ENCODE assay signal across 9 mouse cellular contexts in the genomic region with DNA sequence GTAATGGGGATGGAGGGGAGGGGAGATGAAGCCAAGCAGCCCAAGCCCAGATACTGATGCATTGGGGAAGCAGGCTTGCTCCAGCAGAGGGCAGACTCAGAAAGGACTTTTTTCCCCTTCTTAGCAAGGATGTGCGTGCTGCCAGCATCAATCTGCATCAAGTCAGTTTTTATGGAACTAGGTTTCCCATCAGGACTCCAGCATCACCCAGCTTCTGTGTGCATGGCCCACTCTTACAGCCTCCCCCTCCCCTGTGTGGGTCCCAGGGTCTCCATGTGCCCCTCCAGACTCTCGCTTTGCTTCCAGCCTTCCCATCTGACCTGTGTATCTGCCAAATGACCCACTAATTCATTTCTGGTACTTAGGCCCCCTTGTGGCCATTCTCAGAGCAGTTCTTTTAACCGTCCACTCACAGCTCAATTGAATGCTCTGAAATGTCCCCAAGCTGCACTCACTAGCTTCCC.
DNase-seq lines count a peak whose midpoint lies in the region; ATAC-seq and TF ChIP-seq lines count a peak whose summit lies in the region.
"Had no signal": no experiment of that assay in that cellular context is flagged by ENCODE, and none has a peak within 500 bp of the region (broad histone marks: within the 10 kb centered on the region; RNA-seq: fewer than 3 reads in every experiment).

No protein-coding gene starts in this region.

- no peaks in the 10 kb centered on the region for H3K27me3 ChIP-seq in lung, embryonic 14.5 days (ENCODE audit: insufficient read depth, low read length)
- H3K27me3 ChIP-seq: liver, embryonic 13.5 days had no signal

- peak; percentile 69 for TF ChIP-seq CTCF in lung, embryonic 14.5 days (IDR thresholded peaks at IDR 0.05; ENCODE audit: low read depth)

- intact Hi-C loops in heart, postnatal 10 days (cut with DNase I) = loop anchor here (5.0 to 10.0 kb wide), 3 partner anchors 73 to 720 kb away; no protein-coding TSS in a partner anchor

- no peaks in the 10 kb centered on the region for H3K9me3 ChIP-seq in lung, embryonic 14.5 days (ENCODE audit: low read depth, low read length)
- H3K9me3 ChIP-seq: liver, embryonic 13.5 days had no signal

- no peaks in the 10 kb centered on the region for H3K36me3 ChIP-seq in lung, embryonic 14.5 days (ENCODE audit: insufficient read depth)
- H3K36me3 ChIP-seq: liver, embryonic 13.5 days had no signal

- no peak overlapping the region for H3K4me3 ChIP-seq in lung, embryonic 14.5 days (ENCODE audit: low read depth, low read length)
- H3K4me3 ChIP-seq: liver, embryonic 13.5 days had no signal

- peak; percentile 13; the same call in 1 of the 2 replicates for ATAC-seq in lung, embryonic 14.5 days (ENCODE audit: insufficient read depth)

- no peaks in the 10 kb centered on the region for H3K4me1 ChIP-seq in lung, embryonic 14.5 days (ENCODE audit: insufficient read depth)
- H3K4me1 ChIP-seq: liver, embryonic 13.5 days had no signal

- H3K27ac ChIP-seq in lung, embryonic 14.5 days (ENCODE audit: low read depth) = no peak overlapping the region
- H3K27ac ChIP-seq: liver, embryonic 13.5 days had no signal

- DNase-seq in ovary, postnatal 14 days (ENCODE audit: low spot score) = peak; percentile 38
- DNase-seq in ovary, adult 18-20 months (ENCODE audit: low spot score) = no peak
- peak; percentile 44 for DNase-seq in embryo, embryonic 11.5 days (ENCODE audit: low read depth, low spot score)
- peak; percentile 41 to 58 for DNase-seq in heart, postnatal 10 days
- DNase-seq in kidney, postnatal 36 days = peak; percentile 30 to 66
- DNase-seq in lung, embryonic 14.5 days = peak; percentile 83
- DNase-seq in retina, postnatal 1 day = peak; percentile 89
- no peak for DNase-seq in thymus, postnatal 14 days
- DNase-seq: liver, embryonic 13.5 days had no signal

- H3K9ac ChIP-seq in lung, embryonic 14.5 days = no peak overlapping the region
- H3K9ac ChIP-seq: liver, embryonic 13.5 days had no signal

- 33% methylated on average over 3 of the region's 3 CpGs for WGBS in lung, embryonic 14.5 days

- no peak overlapping the region for H3K4me2 ChIP-seq in lung, embryonic 14.5 days
- H3K4me2 ChIP-seq: liver, embryonic 13.5 days had no signal

Comparison
In these comparisons a context has a peak if more than half of its experiments do, and no peak if none do; other contexts are left out.
1. DNase-seq: peak in ovary, postnatal 14 days (single experiment), embryo, embryonic 11.5 days (single experiment), heart, postnatal 10 days (2 of 2), kidney, postnatal 36 days (2 of 2), lung, embryonic 14.5 days (single experiment) and retina, postnatal 1 day (single experiment); none in ovary, adult 18-20 months (single experiment) and thymus, postnatal 14 days (single experiment).